Mouse (Mus musculus) heart, embryonic 15.5 days (tissue): ENCODE results near the gene Trpc4ap. TPM values are rescaled to one million over a fixed set of nuclear protein-coding genes. Genes with fewer than 3 reads are reported as not detected.

Source experiments
- ATAC-seq: fragments of 200-750 bp; cut with Nextera tagmentation; replicated peaks from 2 replicates; pipeline ENCODE4 v1.8.0; 2017; ENCODE audit warnings: low read depth, moderate TSS enrichment; ENCODE audit not compliant: insufficient number of reproducible peaks, insufficient read depth, low FRiP score
- H3K27ac ChIP-seq: fragments of 300-500 bp; sonication (generic); 2 replicates; pipeline ENCODE4 v1.5.1; 2015; ENCODE audit warnings: mild to moderate bottlenecking, inconsistent platforms
- H3K27me3 ChIP-seq: fragments of 300-500 bp; sonication (generic); 2 replicates; pipeline ENCODE4 v1.6.1; 2015; ENCODE audit warnings: inconsistent platforms
- H3K36me3 ChIP-seq: fragments of 300-500 bp; sonication (generic); 2 replicates; pipeline ENCODE4 v1.6.1; 2015; ENCODE audit warnings: mild to moderate bottlenecking, inconsistent platforms
- H3K4me1 ChIP-seq: fragments of 300-500 bp; sonication (generic); replicated peaks from 2 replicates; pipeline ENCODE4 v1.6.1; 2015; ENCODE audit warnings: inconsistent platforms
- H3K4me2 ChIP-seq: fragments of 300-500 bp; sonication (generic); 2 replicates; pipeline ENCODE4 v1.6.1; 2015; ENCODE audit warnings: inconsistent platforms, mild to moderate bottlenecking, moderate library complexity
- H3K4me3 ChIP-seq: fragments of 300-500 bp; sonication (generic); 2 replicates; pipeline ENCODE4 v1.5.1; 2015; ENCODE audit warnings: mild to moderate bottlenecking, inconsistent platforms
- H3K9ac ChIP-seq: fragments of 300-500 bp; sonication (generic); 2 replicates; pipeline ENCODE4 v1.6.1; 2015; ENCODE audit warnings: mild to moderate bottlenecking, inconsistent platforms
- H3K9me3 ChIP-seq: fragments of 300-500 bp; sonication (generic); replicated peaks from 2 replicates; pipeline ENCODE4 v1.6.1; 2016; ENCODE audit warnings: inconsistent platforms
- WGBS: fragments of 180-500 bp; shearing (Covaris S2); methylation state at CpG from one replicate; pipeline ENCODE4 v1.1.7; 2015; ENCODE audit warnings: mixed read lengths; 5-methylcytosine and 5-hydroxymethylcytosine counted together
- polyA plus RNA-seq: library from polyadenylated mRNA; unstranded; fragments of >200 nt; fragmentation: Nextera tagmentation; extraction: Ambion mirVana; gene quantifications from 2 replicates; pipeline ENCODE4 v1.2.1, GENCODE M21; 2015

Gene Trpc4ap
- polyA plus RNA-seq, 1 experiment from 2014 or later, result 83.0 TPM

GRCm38 (mm10) chr2:155673546-155673945, 18.6 kb downstream of the Trpc4ap start:
- Histone ChIP-seq H3K4me2 (no peak overlapping the region), H3K9ac (no peak overlapping the region), H3K4me1 (0 out of 2 replicates have a peak, but pooled peaks cover 2% of the 10 kb centered on the region), H3K27me3 (no peaks in the 10 kb centered on the region), H3K9me3 (no peaks in the 10 kb centered on the region), H3K36me3 (peaks cover 23% of the 10 kb centered on the region), H3K27ac (no peak overlapping the region), H3K4me3 (no peak overlapping the region)
- ATAC-seq, result no peak
- WGBS, result 44% methylated on average over 2 of the region's 2 CpGs

- Histone ChIP-seq H3K9ac (no peak overlapping the region), H3K36me3 (peaks cover 36% of the 10 kb centered on the region), H3K4me2 (no peak overlapping the region), H3K27me3 (no peaks in the 10 kb centered on the region), H3K27ac (no peak overlapping the region), H3K4me1 (0 out of 2 replicates have a peak, but pooled peaks cover 2% of the 10 kb centered on the region), H3K9me3 (no peaks in the 10 kb centered on the region), H3K4me3 (no peak overlapping the region)
- no peak for ATAC-seq
- 66% methylated on average over 4 of the region's 4 CpGs for WGBS
Observed at GRCm38 (mm10) chr2:155671236-155671635, 20.9 kb downstream of the Trpc4ap start.

- H3K9me3 ChIP-seq, result no peaks in the 10 kb centered on the region
- H3K27me3 ChIP-seq, result no peaks in the 10 kb centered on the region
- H3K4me2 ChIP-seq, result no peak overlapping the region
- 80% methylated on average over 4 of the region's 4 CpGs for WGBS
- 0 out of 2 replicates have a peak, but pooled peaks cover 2% of the 10 kb centered on the region for H3K4me1 ChIP-seq
- H3K36me3 ChIP-seq, result peaks cover 56% of the 10 kb centered on the region
- no peak overlapping the region for H3K9ac ChIP-seq
- no peak overlapping the region for H3K4me3 ChIP-seq
- ATAC-seq, result no peak
- H3K27ac ChIP-seq, result no peak overlapping the region
Observed at GRCm38 (mm10) chr2:155668461-155668860, 23.7 kb downstream of the Trpc4ap start.

- 0 out of 2 replicates have a peak, but pooled peaks cover 2% of the 10 kb centered on the region for H3K4me1 ChIP-seq
- H3K4me2 ChIP-seq, result no peak overlapping the region
- H3K36me3 ChIP-seq, result peaks cover 58% of the 10 kb centered on the region
- H3K27me3 ChIP-seq, result no peaks in the 10 kb centered on the region
- ATAC-seq, result no peak
- H3K4me3 ChIP-seq, result no peak overlapping the region
- no peak overlapping the region for H3K9ac ChIP-seq
- 97% methylated on average over 8 of the region's 8 CpGs for WGBS
- H3K27ac ChIP-seq, result no peak overlapping the region
- no peaks in the 10 kb centered on the region for H3K9me3 ChIP-seq
Observed at GRCm38 (mm10) chr2:155667881-155668280, 24.3 kb downstream of the Trpc4ap start.

- WGBS, result 74% methylated on average over 6 of the region's 6 CpGs
- H3K4me1 ChIP-seq, result no peaks in the 10 kb centered on the region
- ATAC-seq, result no peak
- H3K27me3 ChIP-seq, result no peaks in the 10 kb centered on the region
- no peak overlapping the region for H3K4me2 ChIP-seq
- peaks cover 59% of the 10 kb centered on the region for H3K36me3 ChIP-seq
- no peak overlapping the region for H3K27ac ChIP-seq
- H3K4me3 ChIP-seq, result no peak overlapping the region
- H3K9me3 ChIP-seq, result no peaks in the 10 kb centered on the region
- H3K9ac ChIP-seq, result no peak overlapping the region
Observed at GRCm38 (mm10) chr2:155663910-155664460, 28.2 kb downstream of the Trpc4ap start.

- no peaks in the 10 kb centered on the region for H3K27me3 ChIP-seq
- ATAC-seq, result no peak
- no peak overlapping the region for H3K4me2 ChIP-seq
- H3K9ac ChIP-seq, result no peak overlapping the region
- no peak overlapping the region for H3K4me3 ChIP-seq
- H3K9me3 ChIP-seq, result no peaks in the 10 kb centered on the region
- no peaks in the 10 kb centered on the region for H3K4me1 ChIP-seq
- peaks cover 64% of the 10 kb centered on the region for H3K36me3 ChIP-seq
- 23% methylated on average over 5 of the region's 5 CpGs for WGBS
- H3K27ac ChIP-seq, result no peak overlapping the region
Observed at GRCm38 (mm10) chr2:155663097-155663496, 29.1 kb downstream of the Trpc4ap start.

- no peak overlapping the region for H3K4me3 ChIP-seq
- peaks cover 67% of the 10 kb centered on the region for H3K36me3 ChIP-seq
- no peak overlapping the region for H3K9ac ChIP-seq
- H3K27me3 ChIP-seq, result no peaks in the 10 kb centered on the region
- no peak overlapping the region for H3K27ac ChIP-seq
- H3K9me3 ChIP-seq, result no peaks in the 10 kb centered on the region
- 92% methylated on average over 5 of the region's 5 CpGs for WGBS
- H3K4me2 ChIP-seq, result no peak overlapping the region
- H3K4me1 ChIP-seq, result no peaks in the 10 kb centered on the region
- ATAC-seq, result no peak
Observed at GRCm38 (mm10) chr2:155662390-155662789, 29.8 kb downstream of the Trpc4ap start.

GRCm38 (mm10) chr2:155655759-155656372, 36.3 kb downstream of the Trpc4ap start:
- Histone ChIP-seq H3K4me2 (no peak overlapping the region), H3K9ac (no peak overlapping the region), H3K36me3 (peaks cover 81% of the 10 kb centered on the region), H3K4me1 (no peaks in the 10 kb centered on the region), H3K27ac (no peak overlapping the region), H3K4me3 (no peak overlapping the region), H3K27me3 (no peaks in the 10 kb centered on the region), H3K9me3 (no peaks in the 10 kb centered on the region)
- no peak for ATAC-seq
- WGBS, result 90% methylated on average over 6 of the region's 6 CpGs

GRCm38 (mm10) chr2:155652618-155653017, 39.6 kb downstream of the Trpc4ap start:
- Histone ChIP-seq H3K27ac (no peak overlapping the region), H3K36me3 (peaks cover 86% of the 10 kb centered on the region), H3K4me3 (no peak overlapping the region), H3K4me1 (no peaks in the 10 kb centered on the region), H3K9ac (no peak overlapping the region), H3K4me2 (no peak overlapping the region), H3K9me3 (no peaks in the 10 kb centered on the region), H3K27me3 (no peaks in the 10 kb centered on the region)
- ATAC-seq, result no peak
- WGBS, result 92% methylated on average over 5 of the region's 5 CpGs

- no peak for ATAC-seq
- no peak overlapping the region for H3K4me2 ChIP-seq
- H3K27me3 ChIP-seq, result no peaks in the 10 kb centered on the region
- WGBS, result 91% methylated on average over 7 of the region's 7 CpGs
- no peaks in the 10 kb centered on the region for H3K9me3 ChIP-seq
- peaks cover 73% of the 10 kb centered on the region for H3K36me3 ChIP-seq
- no peak overlapping the region for H3K4me3 ChIP-seq
- no peak overlapping the region for H3K27ac ChIP-seq
- H3K9ac ChIP-seq, result no peak overlapping the region
- no peaks in the 10 kb centered on the region for H3K4me1 ChIP-seq
Observed at GRCm38 (mm10) chr2:155645746-155646145, 46.4 kb downstream of the Trpc4ap start.

GRCm38 (mm10) chr2:155641540-155642472, 50.4 kb downstream of the Trpc4ap start:
- 81% methylated on average over 18 of the region's 18 CpGs for WGBS
- H3K4me3 ChIP-seq, result no peak overlapping the region
- H3K9me3 ChIP-seq, result no peaks in the 10 kb centered on the region
- peaks cover 79% of the 10 kb centered on the region for H3K36me3 ChIP-seq
- H3K27me3 ChIP-seq, result no peaks in the 10 kb centered on the region
- H3K4me1 ChIP-seq, result no peaks in the 10 kb centered on the region
- H3K27ac ChIP-seq, result no peak overlapping the region
- no peak overlapping the region for H3K9ac ChIP-seq
- H3K4me2 ChIP-seq, result no peak overlapping the region
- ATAC-seq, result no peak
